12 mouse cellular contexts compared by ENCODE assay signal in the genomic region with DNA sequence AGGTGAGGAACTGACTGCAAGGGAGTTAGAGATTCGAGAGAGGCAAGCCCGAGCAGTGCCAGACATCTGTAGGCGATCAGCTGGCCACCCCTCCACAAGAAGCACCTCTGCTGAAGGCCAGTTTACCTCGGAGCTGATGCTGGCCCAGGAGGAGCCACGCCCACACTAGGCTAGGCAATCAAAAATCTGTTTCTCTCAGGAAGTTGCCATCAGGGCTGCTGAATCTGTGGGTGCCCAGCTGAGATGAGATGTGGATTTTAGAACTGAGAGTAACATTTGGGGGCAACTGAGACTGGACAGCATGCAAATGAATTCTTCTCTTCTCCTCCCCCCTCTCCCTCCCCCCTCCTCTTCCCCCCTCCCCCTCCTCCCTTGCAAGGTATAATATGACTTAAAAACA. TPM values are rescaled to one million over a fixed set of nuclear protein-coding genes. Genes with fewer than 3 reads are reported as not detected.
DNase-seq lines count a peak whose midpoint lies in the region; ATAC-seq and TF ChIP-seq lines count a peak whose summit lies in the region.
"Had no signal": no experiment of that assay in that cellular context is flagged by ENCODE, and none has a peak within 500 bp of the region (broad histone marks: within the 10 kb centered on the region; RNA-seq: fewer than 3 reads in every experiment).

No protein-coding gene starts in this region.

- H3K27ac ChIP-seq in kidney, embryonic 15.5 days = no peak overlapping the region
- H3K27ac ChIP-seq in kidney, adult 2 months (ENCODE audit: insufficient read depth, low read depth, low read length) = no peak overlapping the region
- H3K27ac ChIP-seq: embryonic facial prominence, embryonic 13.5 days; heart, embryonic 10.5 days; hindbrain, embryonic 12.5 days had no signal

- WGBS in kidney, embryonic 15.5 days = 7% methylated on average over 5 of the region's 5 CpGs
- WGBS in kidney, adult 2 months = 28% methylated on average over 5 of the region's 5 CpGs

- TF ChIP-seq CTCF in kidney, adult 2 months (conservative IDR thresholded peaks at IDR 0.05; ENCODE audit: insufficient read depth, insufficient read length, low read depth, low read length) = no peak

- no peaks in the 10 kb centered on the region for H3K36me3 ChIP-seq in kidney, embryonic 15.5 days
- H3K36me3 ChIP-seq in kidney, adult 2 months (ENCODE audit: control insufficient read depth, insufficient read depth, low read length) = no peaks in the 10 kb centered on the region
- H3K36me3 ChIP-seq: embryonic facial prominence, embryonic 13.5 days; heart, embryonic 10.5 days; hindbrain, embryonic 12.5 days had no signal

- no peaks in the 10 kb centered on the region for H3K4me1 ChIP-seq in kidney, embryonic 15.5 days
- no peaks in the 10 kb centered on the region for H3K4me1 ChIP-seq in kidney, adult 2 months (ENCODE audit: control insufficient read depth, insufficient read depth, low read length)

- no peak overlapping the region for H3K9ac ChIP-seq in kidney, embryonic 15.5 days
- H3K9ac ChIP-seq: embryonic facial prominence, embryonic 13.5 days; hindbrain, embryonic 12.5 days had no signal

- H3K4me2 ChIP-seq in kidney, embryonic 15.5 days = no peak overlapping the region
- H3K4me2 ChIP-seq: embryonic facial prominence, embryonic 13.5 days; hindbrain, embryonic 12.5 days had no signal

- no peaks in the 10 kb centered on the region for H3K9me3 ChIP-seq in kidney, embryonic 15.5 days (replicated peaks)
- H3K9me3 ChIP-seq: embryonic facial prominence, embryonic 13.5 days; heart, embryonic 10.5 days; hindbrain, embryonic 12.5 days had no signal

- ATAC-seq in kidney, embryonic 15.5 days (replicated peaks; ENCODE audit: low FRiP score) = 0 out of 2 replicates have a peak, but pooled peaks have one; percentile 33
- peak; percentile 66 for ATAC-seq in erythroid progenitor cell, adult 5-6 weeks (replicated peaks; ENCODE audit: low FRiP score, poor library complexity, severe bottlenecking)
- ATAC-seq in monocyte, adult 5-6 weeks (replicated peaks; ENCODE audit: insufficient number of reproducible peaks, low FRiP score, low TSS enrichment, poor library complexity, severe bottlenecking) = 0 out of 2 replicates have a peak, but pooled peaks have one; percentile 55

- H3K27me3 ChIP-seq in kidney, embryonic 15.5 days = no peaks in the 10 kb centered on the region
- H3K27me3 ChIP-seq in kidney, adult 2 months (replicated peaks; ENCODE audit: control insufficient read depth, insufficient read depth, low read length) = no peaks in the 10 kb centered on the region
- H3K27me3 ChIP-seq: embryonic facial prominence, embryonic 13.5 days; hindbrain, embryonic 12.5 days had no signal

- no peak for TF ChIP-seq POLR2A in kidney, adult 2 months (IDR thresholded peaks at IDR 0.05; ENCODE audit: low read depth, low read length)

- no peak overlapping the region for H3K4me3 ChIP-seq in kidney, embryonic 15.5 days (replicated peaks)
- no peak overlapping the region for H3K4me3 ChIP-seq in kidney, adult 2 months (ENCODE audit: insufficient read depth, low read depth, low read length)
- H3K4me3 ChIP-seq: embryonic facial prominence, embryonic 13.5 days; heart, embryonic 10.5 days; hindbrain, embryonic 12.5 days had no signal

- DNase-seq in kidney, adult 2 months = no peak
- peak; percentile 63 to 64 for DNase-seq in B cell, adult 2 months
- DNase-seq in thymus, postnatal 25 days = no peak
- DNase-seq in kidney, adult 11 months = no peak
- no peak for DNase-seq in T-cell, adult 2 months (ENCODE audit: low spot score)
- DNase-seq: thymus, postnatal 4 days had no signal

RNA-seq across cellular contexts. Expression of a gene that starts 38.0 kb away (rescaled TPM):
- 0.10 TPM in 2 replicates for polyA plus RNA-seq in kidney, embryonic 15.5 days (2015; fragmentation: Nextera tagmentation; extraction: Ambion mirVana)
- 0.05 and 0.15 TPM in 2 replicates for polyA plus RNA-seq in kidney, adult 2 months (2012; rRNA removed)
- total RNA-seq in erythroid progenitor cell, adult 5-6 weeks (2015; ENCODE audit: low replicate concordance) = not detected in 2 replicates
- not detected in 2 replicates for total RNA-seq in erythroid progenitor cell, adult 5-6 weeks (2017; ENCODE audit: low replicate concordance)
- 0.48 to 0.97 TPM (median 0.96 TPM) in 3 replicates for total RNA-seq in monocyte, adult 5-6 weeks (2017)

Comparison
In these comparisons a context has a peak if more than half of its experiments do, and no peak if none do; other contexts are left out.
1. DNase-seq: peak in B cell, adult 2 months (2 of 2); none in kidney, adult 2 months (single experiment), thymus, postnatal 25 days (single experiment), kidney, adult 11 months (single experiment) and T-cell, adult 2 months (single experiment).
2. Peak in every context shown above with its lines, with median percentiles within 50 percentile points of each other: ATAC-seq.